Mouse (Mus musculus) monocyte, adult 59 days (primary cell): ENCODE measurements around the gene Aadacl3. TPM values are rescaled to one million over a fixed set of nuclear protein-coding genes. Genes with fewer than 3 reads are reported as not detected.

Source experiments
- total RNA-seq, 2 experiments: library from RNA; stranded (reverse); gene quantifications; one replicate each; pipeline ENCODE4 v1.2.4; 2023

The Aadacl3 gene
- total RNA-seq: not detected

GRCm38 (mm10) chr4:144463656-144464055 is at the start of gene Aadacl3:
TSS of gene Aadacl3 (minus strand) at chr4:144463756.

GRCm38 (mm10) chr4:144453217-144453616 is 10.3 kb downstream of the Aadacl3 start, which contains the start of gene Gm9944:
TSS of gene Gm9944 (minus strand) at chr4:144453317.

GRCm38 (mm10) chr4:144438672-144439071 is 24.9 kb downstream of the Aadacl3 start, which contains the start of gene 1700012P22Rik:
TSS of gene 1700012P22Rik (minus strand) at chr4:144438772.

GRCm38 (mm10) chr4:144408290-144408689 is 55.3 kb downstream of the Aadacl3 start, which contains the start of gene Pramef12:
TSS of gene Pramef12 (minus strand) at chr4:144408464.

Other genes with a start within 250 kb of the Aadacl3 start
- gene Pramel5, start 183.3 kb downstream of the Aadacl3 start, total RNA-seq: not detected
- not detected for gene Gm13128, start 133.5 kb downstream of the Aadacl3 start, total RNA-seq
- gene Gm13119, start 105.8 kb downstream of the Aadacl3 start, total RNA-seq: not detected
- not detected for gene Pramef20, start 85.8 kb downstream of the Aadacl3 start, total RNA-seq
- gene Pramef12, start 55.3 kb downstream of the Aadacl3 start, total RNA-seq: not detected
- not detected for gene 1700012P22Rik, start 25.0 kb downstream of the Aadacl3 start, total RNA-seq
- not detected for gene Gm9944, start 10.4 kb downstream of the Aadacl3 start, total RNA-seq
- gene 9430007A20Rik, start 56.1 kb upstream of the Aadacl3 start, total RNA-seq: not detected
- not detected for gene Gm13124, start 101.4 kb upstream of the Aadacl3 start, total RNA-seq
- gene Aadacl4, start 150.0 kb upstream of the Aadacl3 start, total RNA-seq: not detected
- gene Gm436, start 222.6 kb upstream of the Aadacl3 start, total RNA-seq: not detected